Mouse (Mus musculus): ENCODE data around the gene Olfr957. TPM values are rescaled to one million over a fixed set of nuclear protein-coding genes. Genes with fewer than 3 reads are reported as not detected.

Gene Olfr957
- not detected in 2 replicates for polyA plus RNA-seq (2021; fragmentation: Nextera tagmentation)
- long read RNA-seq, experiment 1 = 0 reads
- long read RNA-seq, experiment 2 = 0 reads

DNA sequence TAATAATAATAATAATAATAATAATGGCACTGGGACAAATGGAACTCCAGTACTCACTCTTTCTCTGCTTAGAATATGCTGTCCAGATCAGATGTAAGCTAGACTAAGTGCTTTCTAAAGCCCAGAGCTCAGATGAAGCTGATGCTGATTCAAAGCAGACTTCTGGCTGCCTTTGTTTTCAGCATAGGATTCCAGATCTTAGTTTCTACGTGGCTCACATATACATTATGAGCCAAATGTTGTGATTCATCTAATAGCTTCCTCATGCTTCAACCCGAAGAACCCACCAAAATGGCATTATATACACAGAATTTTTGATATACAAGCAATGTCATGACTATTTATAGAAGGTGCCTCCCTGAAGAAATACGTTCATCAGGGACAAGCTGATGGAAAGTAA, at the start of gene Olfr957:
Gene Olfr957 (minus strand): TSS at position 279 of the 400 bp plus-strand sequence.

DNA sequence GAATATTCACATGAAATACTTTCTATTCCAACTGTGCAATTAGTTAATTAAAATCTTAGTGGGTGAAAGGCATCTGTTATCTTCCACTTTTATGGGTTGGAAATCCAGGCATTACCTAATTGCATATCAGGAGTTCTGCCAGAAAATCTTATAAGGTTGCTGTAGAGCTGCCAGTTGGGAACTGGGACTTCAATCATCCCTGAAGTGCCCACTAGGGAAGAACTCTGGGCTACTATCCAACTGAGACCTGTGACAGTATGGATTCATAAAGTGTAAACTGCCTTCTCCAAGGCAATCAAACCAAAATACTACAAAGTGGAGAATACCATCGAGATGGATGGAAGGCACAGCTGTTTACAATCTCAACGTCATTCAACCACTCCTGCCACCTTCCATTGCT, 38.3 kb upstream of the Olfr957 start, which contains the start of gene Olfr958:
Gene Olfr958 (minus strand): TSS at position 109 of the 400 bp plus-strand sequence.

DNA sequence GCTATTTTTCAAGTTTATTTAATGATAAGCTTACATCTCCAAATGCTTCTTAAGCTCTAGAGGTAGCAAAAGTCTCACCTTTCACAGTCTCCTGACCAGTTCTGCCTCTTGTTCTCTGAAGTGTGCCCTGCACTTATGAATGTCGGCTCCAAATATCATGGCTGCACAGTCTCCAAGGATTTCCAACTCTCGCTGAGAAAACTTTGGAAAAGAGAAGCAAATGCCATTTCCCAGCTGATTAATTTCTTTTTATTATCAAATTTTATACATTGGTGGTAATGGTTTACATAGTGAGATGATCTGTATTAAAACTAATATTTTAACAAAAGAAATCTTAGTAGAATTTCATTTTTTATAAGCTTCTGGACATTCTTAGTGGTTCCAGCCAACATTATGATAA, 21.7 kb downstream of the Olfr957 start, which contains the start of gene Olfr44:
Gene Olfr44 (minus strand): TSS at position 101 of the 400 bp plus-strand sequence.

DNA sequence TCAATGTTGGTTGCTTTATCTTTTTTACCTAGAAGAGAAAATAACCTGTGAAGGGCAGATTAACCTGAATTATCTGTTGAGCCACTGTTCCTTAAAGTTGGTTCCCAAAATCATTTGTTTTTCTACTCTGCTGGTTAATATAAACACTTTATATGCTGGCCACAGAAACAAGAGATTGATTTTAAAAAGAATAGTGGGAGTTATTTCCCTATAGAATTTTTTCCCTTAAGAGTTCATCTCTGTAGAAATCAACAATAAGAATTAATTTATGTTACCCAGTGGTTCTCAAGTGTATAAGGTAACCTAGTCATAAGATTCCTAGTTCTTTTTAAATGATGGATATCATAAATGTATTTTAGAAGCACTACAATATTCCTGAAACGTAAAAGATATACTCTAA, 43.8 kb downstream of the Olfr957 start, which contains the start of gene Olfr955:
Gene Olfr955 (minus strand): TSS at position 101 of the 400 bp plus-strand sequence.

Other genes starting within 250 kb of the Olfr957 start
- not detected in 2 replicates for gene Olfr945, start 239.0 kb downstream of the Olfr957 start, polyA plus RNA-seq (2021; fragmentation: Nextera tagmentation)
- gene Olfr948, start 189.8 kb downstream of the Olfr957 start, polyA plus RNA-seq (2021; fragmentation: Nextera tagmentation) = not detected in 2 replicates
- not detected in 2 replicates for gene Olfr951, start 128.4 kb downstream of the Olfr957 start, polyA plus RNA-seq (2021; fragmentation: Nextera tagmentation)
- gene Olfr952, start 88.7 kb downstream of the Olfr957 start, polyA plus RNA-seq (2021; fragmentation: Nextera tagmentation) = not detected in 2 replicates
- gene Olfr954, start 59.1 kb downstream of the Olfr957 start, polyA plus RNA-seq (2021; fragmentation: Nextera tagmentation) = not detected in 2 replicates
- gene Olfr955, start 43.9 kb downstream of the Olfr957 start, polyA plus RNA-seq (2021; fragmentation: Nextera tagmentation) = not detected in 2 replicates
- gene Olfr44, start 21.8 kb downstream of the Olfr957 start, polyA plus RNA-seq (2021; fragmentation: Nextera tagmentation) = not detected in 2 replicates
- not detected in 2 replicates for gene Olfr958, start 38.2 kb upstream of the Olfr957 start, polyA plus RNA-seq (2021; fragmentation: Nextera tagmentation)
- not detected in 2 replicates for gene Olfr959, start 59.8 kb upstream of the Olfr957 start, polyA plus RNA-seq (2021; fragmentation: Nextera tagmentation)
- 1.6 and 3.6 TPM in 2 replicates for gene AW551984, start 88.6 kb upstream of the Olfr957 start, polyA plus RNA-seq (2021; fragmentation: Nextera tagmentation)
- gene Olfr148, start 94.8 kb upstream of the Olfr957 start, polyA plus RNA-seq (2021; fragmentation: Nextera tagmentation) = not detected in 2 replicates
- gene Olfr960, start 105.6 kb upstream of the Olfr957 start, polyA plus RNA-seq (2021; fragmentation: Nextera tagmentation) = not detected in 2 replicates
- gene Olfr961, start 129.3 kb upstream of the Olfr957 start, polyA plus RNA-seq (2021; fragmentation: Nextera tagmentation) = not detected in 2 replicates
- not detected in 2 replicates for gene Olfr963, start 151.4 kb upstream of the Olfr957 start, polyA plus RNA-seq (2021; fragmentation: Nextera tagmentation)
- gene Olfr149, start 191.3 kb upstream of the Olfr957 start, polyA plus RNA-seq (2021; fragmentation: Nextera tagmentation) = not detected in 2 replicates
- gene Olfr965, start 195.5 kb upstream of the Olfr957 start, polyA plus RNA-seq (2021; fragmentation: Nextera tagmentation) = not detected in 2 replicates
- not detected in 2 replicates for gene Olfr150, start 215.2 kb upstream of the Olfr957 start, polyA plus RNA-seq (2021; fragmentation: Nextera tagmentation)
- gene Olfr967, start 230.4 kb upstream of the Olfr957 start, polyA plus RNA-seq (2021; fragmentation: Nextera tagmentation) = not detected in 2 replicates